Mouse (Mus musculus) stomach, embryonic 14.5 days (tissue): Measurements from ENCODE around the gene Cdh23. TPM values are rescaled to one million over a fixed set of nuclear protein-coding genes. Genes with fewer than 3 reads are reported as not detected.
A peak's percentile ranks its signal among the peaks of the same experiment; 100 is the strongest.

Source experiments
- ATAC-seq: fragments of 200-750 bp; cut with Nextera tagmentation; 2 replicates; pipeline ENCODE4 v1.8.0; 2017; ENCODE audit warnings: low read depth, moderate TSS enrichment; ENCODE audit not compliant: insufficient number of reproducible peaks, insufficient read depth, low FRiP score
- H3K27ac ChIP-seq: fragments of 300-500 bp; sonication (generic); 2 replicates; pipeline ENCODE4 v1.5.1; 2014; ENCODE audit warnings: mild to moderate bottlenecking, low read length, moderate library complexity, mixed read lengths
- H3K27me3 ChIP-seq: fragments of 300-500 bp; sonication (generic); 2 replicates; pipeline ENCODE4 v1.6.1; 2014; ENCODE audit warnings: low read length, control low read depth, mixed read lengths; ENCODE audit not compliant: control insufficient read depth, insufficient read depth
- H3K36me3 ChIP-seq: fragments of 300-500 bp; sonication (generic); 2 replicates; pipeline ENCODE4 v1.6.1; 2014; ENCODE audit warnings: mild to moderate bottlenecking, control low read depth, low read length, moderate library complexity, mixed read lengths; ENCODE audit not compliant: control insufficient read depth, insufficient read depth
- H3K4me1 ChIP-seq: fragments of 300-500 bp; sonication (generic); 2 replicates; pipeline ENCODE4 v1.6.1; 2014; ENCODE audit warnings: low read length, control low read depth, mixed read lengths; ENCODE audit not compliant: control insufficient read depth, insufficient read depth
- H3K4me2 ChIP-seq: fragments of 300-500 bp; sonication (generic); replicated peaks from 2 replicates; pipeline ENCODE4 v1.6.1; 2014; ENCODE audit warnings: low read depth, low read length, control low read depth
- H3K4me3 ChIP-seq: fragments of 300-500 bp; sonication (generic); 2 replicates; pipeline ENCODE4 v1.5.1; 2014; ENCODE audit warnings: low read depth, low read length, control low read depth
- H3K9ac ChIP-seq: fragments of 300-500 bp; sonication (generic); replicated peaks from 2 replicates; pipeline ENCODE4 v1.6.1; 2014; ENCODE audit warnings: low read depth, mild to moderate bottlenecking, control low read depth, low read length, moderate library complexity, mixed read lengths
- H3K9me3 ChIP-seq: fragments of 300-500 bp; sonication (generic); 2 replicates; pipeline ENCODE4 v1.6.1; 2016; ENCODE audit warnings: low read depth, low read length, control low read depth; ENCODE audit not compliant: control insufficient read depth
- WGBS: fragments of 180-500 bp; shearing (Covaris S2); extraction: QIAGEN DNeasy Blood & Tissue Kit; methylation state at CpG from one replicate; pipeline ENCODE4 v1.1.7; 2014; 5-methylcytosine and 5-hydroxymethylcytosine counted together
- polyA plus RNA-seq: library from polyadenylated mRNA; unstranded; fragments of >200 nt; fragmentation: Nextera tagmentation; extraction: Ambion mirVana; gene quantifications from 2 replicates; pipeline ENCODE4 v1.2.1, GENCODE M21; 2014

The Cdh23 gene
- polyA plus RNA-seq, 1 experiment from 2014 or later: 0.71 TPM

GRCm38 (mm10) chr10:60269141-60270064 is 426.9 kb downstream of the Cdh23 start:
- H3K9ac ChIP-seq: no peak overlapping the region

GRCm38 (mm10) chr10:60268738-60269137 is 427.6 kb downstream of the Cdh23 start:
- no peaks in the 10 kb centered on the region for H3K9me3 ChIP-seq
- H3K27me3 ChIP-seq: no peaks in the 10 kb centered on the region
- no peak overlapping the region for H3K4me3 ChIP-seq
- H3K9ac ChIP-seq: no peak overlapping the region
- H3K27ac ChIP-seq: no peak overlapping the region
- WGBS: 86% methylated on average over 11 of the region's 11 CpGs
- H3K4me2 ChIP-seq: no peak overlapping the region
- H3K4me1 ChIP-seq: peaks cover 13% of the 10 kb centered on the region
- no peak for ATAC-seq
- H3K36me3 ChIP-seq: no peaks in the 10 kb centered on the region

More at GRCm38 (mm10) chr10:60269141-60270064, 426.9 kb downstream of the Cdh23 start:
- no peak overlapping the region for H3K4me3 ChIP-seq
- no peak overlapping the region for H3K4me2 ChIP-seq
- H3K36me3 ChIP-seq: no peaks in the 10 kb centered on the region
- H3K4me1 ChIP-seq: peaks cover 13% of the 10 kb centered on the region
- no peaks in the 10 kb centered on the region for H3K9me3 ChIP-seq
- H3K27me3 ChIP-seq: no peaks in the 10 kb centered on the region
- H3K27ac ChIP-seq: peak overlapping the region; percentile 55; the same call in 1 of the 2 replicates
- WGBS: 50% methylated on average over 13 of the region's 13 CpGs
- ATAC-seq: no peak

GRCm38 (mm10) chr10:60266842-60267401 is 429.4 kb downstream of the Cdh23 start:
- Histone ChIP-seq H3K4me2 (no peak overlapping the region), H3K27ac (no peak overlapping the region), H3K9me3 (no peaks in the 10 kb centered on the region), H3K27me3 (no peaks in the 10 kb centered on the region), H3K36me3 (no peaks in the 10 kb centered on the region), H3K4me3 (no peak overlapping the region), H3K4me1 (peaks cover 15% of the 10 kb centered on the region), H3K9ac (no peak overlapping the region)
- WGBS: 88% methylated on average over 8 of the region's 8 CpGs
- no peak for ATAC-seq

GRCm38 (mm10) chr10:60265252-60265651 is 431.0 kb downstream of the Cdh23 start:
- H3K27ac ChIP-seq: no peak overlapping the region
- no peaks in the 10 kb centered on the region for H3K27me3 ChIP-seq
- ATAC-seq: no peak
- H3K4me2 ChIP-seq: no peak overlapping the region
- no peaks in the 10 kb centered on the region for H3K36me3 ChIP-seq
- H3K9me3 ChIP-seq: no peaks in the 10 kb centered on the region
- no peak overlapping the region for H3K4me3 ChIP-seq
- H3K9ac ChIP-seq: no peak overlapping the region
- peaks cover 15% of the 10 kb centered on the region for H3K4me1 ChIP-seq
- WGBS: 67% methylated on average over 10 of the region's 10 CpGs

- H3K27ac ChIP-seq: no peak overlapping the region
- no peaks in the 10 kb centered on the region for H3K9me3 ChIP-seq
- 78% methylated on average over 7 of the region's 7 CpGs for WGBS
- H3K36me3 ChIP-seq: no peaks in the 10 kb centered on the region
- H3K4me1 ChIP-seq: peaks cover 6% of the 10 kb centered on the region; the same call in 1 of the 2 replicates
- no peak overlapping the region for H3K4me2 ChIP-seq
- H3K9ac ChIP-seq: no peak overlapping the region
- no peak overlapping the region for H3K4me3 ChIP-seq
- ATAC-seq: no peak
- no peaks in the 10 kb centered on the region for H3K27me3 ChIP-seq
These were observed 432.9 kb downstream of the Cdh23 start for GRCm38 (mm10) chr10:60263351-60263750.

GRCm38 (mm10) chr10:60262386-60262785 is 433.9 kb downstream of the Cdh23 start:
- Histone ChIP-seq H3K27ac (0 out of 2 replicates have a peak overlapping the region, but pooled peaks have one; percentile 55), H3K36me3 (no peaks in the 10 kb centered on the region), H3K27me3 (no peaks in the 10 kb centered on the region), H3K9me3 (no peaks in the 10 kb centered on the region), H3K4me2 (no peak overlapping the region), H3K9ac (no peak overlapping the region), H3K4me3 (no peak overlapping the region), H3K4me1 (peaks cover 6% of the 10 kb centered on the region; the same call in 1 of the 2 replicates)
- peak; percentile 83 for ATAC-seq
- WGBS: 29% methylated on average over 3 of the region's 3 CpGs

- ATAC-seq: no peak
- 33% methylated on average over 5 of the region's 5 CpGs for WGBS
- Histone ChIP-seq H3K4me2 (no peak overlapping the region), H3K4me3 (no peak overlapping the region), H3K27ac (no peak overlapping the region), H3K4me1 (peaks cover 6% of the 10 kb centered on the region; the same call in 1 of the 2 replicates), H3K36me3 (no peaks in the 10 kb centered on the region), H3K9me3 (no peaks in the 10 kb centered on the region), H3K9ac (no peak overlapping the region), H3K27me3 (no peaks in the 10 kb centered on the region)
These were observed 434.8 kb downstream of the Cdh23 start for GRCm38 (mm10) chr10:60261530-60261929.

- Histone ChIP-seq H3K36me3 (no peaks in the 10 kb centered on the region), H3K27me3 (no peaks in the 10 kb centered on the region), H3K27ac (no peak overlapping the region), H3K4me3 (no peak overlapping the region), H3K4me2 (no peak overlapping the region), H3K9ac (no peak overlapping the region), H3K9me3 (no peaks in the 10 kb centered on the region), H3K4me1 (peaks cover 6% of the 10 kb centered on the region; the same call in 1 of the 2 replicates)
- no peak for ATAC-seq
- 88% methylated on average over 5 of the region's 5 CpGs for WGBS
These were observed 435.6 kb downstream of the Cdh23 start for GRCm38 (mm10) chr10:60260557-60261294.
